ENCODE assay signal across 16 mouse cellular contexts in genomic region chr5:20580619-20581018, GRCm38 (mm10).
"Had no signal": no experiment of that assay in that cellular context is flagged by ENCODE, and none has a peak within 500 bp of the region (broad histone marks: within the 10 kb centered on the region; RNA-seq: fewer than 3 reads in every experiment).

No protein-coding gene starts in this region.

- H3K27me3 ChIP-seq: lung, embryonic 15.5 days; megakaryocyte, embryonic 14.5 days; midbrain, embryonic 13.5 days; midbrain, embryonic 15.5 days; neural tube, embryonic 12.5 days; stomach, embryonic 15.5 days had no signal

- H3K4me3 ChIP-seq: lung, embryonic 15.5 days; megakaryocyte, embryonic 14.5 days; midbrain, embryonic 13.5 days; midbrain, embryonic 15.5 days; neural tube, embryonic 12.5 days; stomach, embryonic 15.5 days had no signal

- H3K27ac ChIP-seq: lung, embryonic 15.5 days; macrophage; midbrain, embryonic 13.5 days; midbrain, embryonic 15.5 days; neural tube, embryonic 12.5 days; stomach, embryonic 15.5 days; stomach, postnatal 0 days had no signal

- DNase-seq: lung, adult 2 months; lung, postnatal 14 days; lung, postnatal 36 days; right cerebral cortex, postnatal 14 days; thymus, adult 2 months; thymus, postnatal 25 days; thymus, postnatal 4 days had no signal

- ATAC-seq: lung, postnatal 0 days; midbrain, embryonic 13.5 days; midbrain, embryonic 15.5 days had no signal

- H3K36me3 ChIP-seq: lung, embryonic 15.5 days; midbrain, embryonic 13.5 days; midbrain, embryonic 15.5 days; neural tube, embryonic 12.5 days; stomach, embryonic 15.5 days had no signal

- H3K9me3 ChIP-seq: lung, embryonic 15.5 days; megakaryocyte, embryonic 14.5 days; midbrain, embryonic 13.5 days; midbrain, embryonic 15.5 days; neural tube, embryonic 12.5 days; stomach, embryonic 15.5 days had no signal

- H3K4me1 ChIP-seq: lung, embryonic 15.5 days; megakaryocyte, embryonic 14.5 days; neural tube, embryonic 12.5 days; stomach, embryonic 15.5 days had no signal
